Mouse (Mus musculus): ENCODE results near the gene Olfr480.

Gene Olfr480

DNA sequence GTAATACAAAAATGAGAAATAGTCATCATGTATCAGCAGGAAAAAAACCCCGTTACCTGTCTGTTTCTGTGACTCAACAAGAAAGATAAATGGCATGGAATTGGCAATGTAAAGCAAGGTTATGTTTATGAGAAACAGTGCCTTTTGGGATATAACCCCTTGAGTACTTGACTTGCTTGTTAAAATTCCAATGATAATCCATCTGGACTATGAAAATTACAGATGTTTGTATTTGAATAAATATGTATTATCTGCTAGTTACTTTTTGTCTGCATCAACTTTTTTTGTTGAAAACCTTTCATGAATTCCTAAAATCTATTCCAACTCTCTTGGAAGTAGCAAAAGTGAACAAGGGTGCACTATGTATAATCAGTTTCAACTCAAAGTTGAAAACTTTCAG lies at the start of gene Olfr480:
Gene Olfr480 (minus strand): TSS at position 101 of the 400 bp plus-strand sequence.
- DNase-seq (ENCODE audit: low spot score) = no peak

DNA sequence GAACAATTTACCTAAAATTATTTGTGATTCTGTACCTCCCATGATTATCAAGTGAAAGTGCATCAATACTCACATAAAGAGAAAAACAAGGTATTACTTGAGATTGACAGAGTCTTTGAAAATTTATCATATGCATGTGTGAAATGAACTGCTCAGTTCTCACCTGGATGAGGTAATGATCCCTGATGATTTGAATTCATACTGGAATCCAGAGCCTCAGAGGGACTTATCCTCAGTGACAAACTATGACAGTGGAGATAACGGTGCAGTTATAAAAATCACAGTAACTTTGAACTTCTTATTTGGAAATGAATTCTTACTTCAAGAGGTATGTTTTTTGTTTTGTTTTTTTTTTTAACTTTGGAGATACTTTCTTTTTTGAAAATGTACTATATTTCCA lies 33.4 kb upstream of the Olfr480 start, which contains the start of gene Olfr483:
Gene Olfr483 (plus strand): TSS at position 301 of the 400 bp plus-strand sequence.
- no peak for DNase-seq (ENCODE audit: low spot score)

DNA sequence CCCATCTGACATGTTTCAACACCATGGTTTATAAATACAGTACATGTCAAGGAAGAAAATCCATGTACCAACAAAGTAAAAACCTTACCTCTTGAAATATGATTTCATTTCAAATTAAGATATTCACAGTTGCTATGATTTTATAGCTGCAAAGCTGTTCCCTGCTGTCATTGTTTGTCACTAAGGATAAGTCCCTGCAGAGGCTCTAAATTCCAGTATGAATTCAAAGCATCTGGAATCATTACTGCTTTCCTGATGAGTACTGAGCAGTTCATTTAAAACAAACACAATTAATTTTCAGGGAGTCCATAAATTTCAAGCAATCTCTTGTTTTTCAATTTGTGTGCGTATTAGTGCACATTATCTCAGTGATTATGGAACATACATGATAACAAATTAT lies 30.3 kb upstream of the Olfr480 start, which contains the start of gene Olfr482:
Gene Olfr482 (minus strand): TSS at position 101 of the 400 bp plus-strand sequence.
- DNase-seq (ENCODE audit: low spot score) = no peak

DNA sequence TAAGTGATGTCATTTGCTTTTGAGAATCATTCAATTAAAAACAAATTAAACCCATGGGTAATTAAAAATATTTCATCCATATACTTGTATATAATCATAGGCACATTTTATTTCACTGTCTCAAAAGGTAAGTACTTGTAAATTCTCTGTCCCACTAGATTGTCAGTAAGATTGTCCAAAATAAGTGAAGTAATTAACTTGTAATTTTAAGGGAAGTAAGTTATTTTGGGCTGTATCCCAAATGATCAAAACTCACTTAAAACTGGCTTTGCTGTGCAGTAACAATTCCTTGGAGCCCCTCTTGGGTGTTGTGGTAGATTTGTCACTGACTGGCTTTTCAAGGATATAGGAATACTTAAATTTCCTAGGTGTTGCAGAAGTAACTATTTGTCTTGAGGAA lies 12.4 kb upstream of the Olfr480 start, which contains the start of gene Olfr481:
Gene Olfr481 (plus strand): TSS at position 301 of the 400 bp plus-strand sequence.
- DNase-seq (ENCODE audit: low spot score) = no peak

DNA sequence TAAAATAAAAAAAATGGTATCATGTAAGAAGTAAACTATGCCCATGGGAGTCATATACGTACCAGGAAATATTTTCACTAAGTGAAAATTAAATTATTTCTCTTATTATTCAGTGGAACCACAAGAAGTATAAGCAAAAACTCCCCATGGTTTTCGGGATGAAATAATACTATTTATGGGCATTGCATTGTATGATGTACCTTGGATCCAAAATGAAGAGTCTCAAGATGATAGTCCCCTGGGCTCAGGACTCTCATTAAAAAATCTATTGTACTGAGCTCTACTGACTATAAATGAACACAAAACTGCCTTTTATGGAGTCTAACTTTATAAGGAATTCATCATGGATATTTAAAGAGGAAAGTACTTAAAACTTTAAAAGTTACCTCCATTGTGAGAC lies 16.8 kb downstream of the Olfr480 start, which contains the start of gene Olfr479:
Gene Olfr479 (plus strand): TSS at position 301 of the 400 bp plus-strand sequence.
- DNase-seq (ENCODE audit: low spot score) = no peak

DNA sequence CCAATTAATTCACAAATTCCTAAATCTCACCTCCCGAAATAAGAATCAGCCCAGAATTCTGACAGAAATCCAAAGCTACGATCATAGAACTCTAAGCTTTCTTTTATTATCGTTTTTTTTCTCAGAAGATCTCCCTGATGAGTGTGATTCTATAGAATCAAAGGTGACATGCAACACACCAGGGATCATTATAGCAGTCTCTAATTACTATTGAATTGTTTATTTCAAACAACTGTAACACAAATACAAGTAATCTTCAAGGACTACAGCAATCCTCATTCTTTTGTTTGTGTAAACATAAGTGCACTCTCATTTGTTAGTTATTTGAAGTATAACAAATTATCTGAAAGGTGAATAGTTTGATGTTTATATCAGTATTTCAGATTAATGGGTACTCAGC lies 33.3 kb downstream of the Olfr480 start, which contains the start of gene Olfr478:
Gene Olfr478 (minus strand): TSS at position 101 of the 400 bp plus-strand sequence.
- no peak for DNase-seq (ENCODE audit: low spot score)
